Mouse (Mus musculus) thymus, adult 18-20 months (tissue): ENCODE measurements around the gene Fbxw4.

ENCODE experiments used
- DNase-seq, 2 experiments: peaks; one replicate each; pipeline ENCODE4 v3.0.0; 2022; ENCODE audit warnings: mixed read lengths in 2 of 2

Gene Fbxw4

DNA sequence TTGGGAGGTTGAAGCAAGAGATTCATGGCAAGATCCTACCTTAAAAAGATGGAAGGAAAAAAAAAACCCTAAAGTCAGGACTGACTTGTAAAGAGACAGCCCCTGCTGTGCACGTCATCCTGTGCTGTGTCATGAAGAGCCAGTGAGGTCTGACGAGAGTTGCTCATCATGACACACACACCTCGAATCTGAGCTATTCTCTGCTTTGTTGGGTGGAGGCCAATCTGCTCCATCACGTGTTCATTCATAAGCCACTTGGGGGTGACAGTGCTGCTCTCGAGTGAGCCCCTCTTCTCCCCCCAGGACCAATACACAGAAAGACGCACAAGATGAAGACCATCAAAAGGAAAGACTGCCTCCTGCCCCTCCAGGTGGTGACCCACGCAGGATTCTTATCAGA is 126.5 kb downstream of the Fbxw4 start:
- DNase-seq, result no peak

DNA sequence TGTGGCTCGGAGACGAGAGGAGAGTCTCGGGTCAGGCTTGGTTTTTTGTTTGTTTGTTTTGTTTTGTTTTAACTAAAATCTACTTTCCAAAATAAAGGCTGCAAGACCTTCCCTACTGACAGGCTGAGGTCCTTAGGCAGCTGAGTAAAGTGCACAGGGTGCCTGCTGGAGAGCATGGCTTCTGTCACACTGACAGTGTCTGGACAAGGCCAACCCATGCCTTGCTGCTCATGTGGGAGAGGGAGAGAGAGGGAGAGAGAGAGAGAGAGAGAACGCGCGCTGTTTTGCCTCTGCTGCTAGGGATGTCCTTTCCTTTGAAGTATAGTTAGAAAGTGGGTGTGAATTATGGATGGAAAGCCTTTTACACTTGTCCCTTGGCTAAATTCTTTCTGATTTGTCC is 128.6 kb downstream of the Fbxw4 start:
- DNase-seq, result no peak

DNA sequence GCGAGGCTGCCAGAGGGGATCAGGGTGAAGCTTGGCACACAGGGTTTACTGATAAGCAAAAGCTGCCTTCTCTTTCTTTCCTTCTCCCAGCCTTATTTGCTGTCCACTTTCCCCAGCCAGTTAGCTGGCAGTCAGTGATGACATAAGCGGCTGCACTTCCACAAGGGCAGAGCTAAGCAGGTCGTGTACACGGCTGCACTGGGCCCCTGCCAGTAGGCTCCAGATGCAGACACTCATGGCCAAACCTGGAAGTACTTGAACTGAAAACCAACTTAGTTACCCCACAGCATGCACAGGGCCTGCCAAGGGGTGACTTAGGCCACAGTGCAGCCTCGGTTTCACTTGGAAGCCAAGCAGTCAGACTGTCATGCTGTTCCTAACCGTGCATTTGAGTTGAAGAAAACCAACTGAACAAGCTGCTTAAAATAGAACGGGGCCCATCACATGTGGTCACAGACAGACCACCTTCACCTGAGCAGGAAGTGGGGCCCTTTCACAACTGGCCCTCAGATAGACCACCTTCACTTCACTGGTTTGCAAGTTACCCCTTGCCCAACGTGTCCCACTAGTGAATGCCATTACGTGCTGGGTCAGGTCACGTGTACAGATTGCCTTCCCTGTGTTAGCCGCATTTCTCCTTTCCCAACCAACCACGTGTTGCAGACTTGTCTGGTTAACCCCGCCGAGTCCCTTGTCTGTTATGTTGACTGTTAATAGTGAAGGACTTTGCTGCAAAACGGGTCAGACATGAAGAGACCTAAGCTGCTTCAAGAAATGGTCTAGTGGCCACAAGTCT is 129.7 kb downstream of the Fbxw4 start:
- no peak for DNase-seq

DNA sequence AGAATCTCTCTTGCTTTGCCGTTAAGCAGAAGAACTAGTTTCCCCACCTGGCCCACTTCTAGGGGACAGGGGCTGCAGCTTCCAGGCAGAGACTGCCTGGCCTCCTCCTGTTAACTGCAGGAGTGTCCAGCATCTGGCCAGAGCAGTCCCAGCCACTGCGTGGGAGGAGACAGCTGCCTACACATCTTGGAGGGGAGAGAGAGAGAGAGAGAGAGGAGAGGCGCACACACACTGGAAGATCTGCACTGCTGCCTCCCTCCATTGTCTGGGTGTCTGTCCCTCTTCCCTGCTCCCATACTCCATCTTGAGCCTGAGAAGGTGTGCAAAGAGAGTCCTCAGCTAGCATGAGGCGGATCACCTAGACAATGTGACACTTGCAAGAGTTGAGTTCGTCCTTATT is 130.8 kb downstream of the Fbxw4 start:
- no peak for DNase-seq
